Mouse (Mus musculus) cerebellum, adult 2 months (tissue): Measurements from ENCODE around the gene Crhr2. TPM values are rescaled to one million over a fixed set of nuclear protein-coding genes. Genes with fewer than 3 reads are reported as not detected.

Experiments used
- DNase-seq, 2 experiments: peaks; one replicate each; pipeline ENCODE4 v3.0.0; 2021
- H3K27ac ChIP-seq: fragments of 200-500 bp; 2 replicates; pipeline ENCODE4 v1.5.1; 2012; ENCODE audit warnings: low read length, control low read depth, inconsistent platforms; ENCODE audit not compliant: insufficient read depth
- H3K27me3 ChIP-seq: fragments of 200-500 bp; 2 replicates; pipeline ENCODE4 v1.6.1; 2012; ENCODE audit warnings: inconsistent platforms, mild to moderate bottlenecking, low read length, moderate library complexity; ENCODE audit not compliant: control insufficient read depth, insufficient read depth
- H3K4me1 ChIP-seq: fragments of 200-500 bp; 2 replicates; pipeline ENCODE4 v1.6.1; 2011; ENCODE audit warnings: low read length; ENCODE audit not compliant: control insufficient read depth, insufficient read depth
- H3K4me3 ChIP-seq: fragments of 200-500 bp; replicated peaks from 2 replicates; pipeline ENCODE3; 2011; ENCODE audit warnings: mild to moderate bottlenecking, low read depth, low read length, control low read depth; ENCODE audit not compliant: insufficient read depth
- CTCF ChIP-seq: fragments of 200-500 bp; IDR thresholded peaks from 2 replicates; pipeline ENCODE4 v1.5.1; 2011; ENCODE audit warnings: low read depth, mild to moderate bottlenecking, control low read depth, low read length, moderate library complexity, borderline replicate concordance; ENCODE audit not compliant: insufficient read depth
- POLR2A ChIP-seq: fragments of 200-500 bp; IDR thresholded peaks from 2 replicates; pipeline ENCODE4 v1.6.1; 2011; ENCODE audit warnings: low read length, control low read depth, borderline replicate concordance; ENCODE audit not compliant: insufficient read depth
- WGBS: fragments of 180-500 bp; shearing (Covaris S2); methylation state at CpG from one replicate; pipeline ENCODE4 v1.1.7; 2018; 5-methylcytosine and 5-hydroxymethylcytosine counted together
- polyA plus RNA-seq: library from polyadenylated mRNA; depleted of rRNA; stranded (reverse); fragments of >200 nt; gene quantifications from 2 replicates; pipeline ENCODE4 v1.2.3, GENCODE M21; 2012; rRNA removed

The Crhr2 gene
- polyA plus RNA-seq, 1 experiment: 1.8 TPM

DNA sequence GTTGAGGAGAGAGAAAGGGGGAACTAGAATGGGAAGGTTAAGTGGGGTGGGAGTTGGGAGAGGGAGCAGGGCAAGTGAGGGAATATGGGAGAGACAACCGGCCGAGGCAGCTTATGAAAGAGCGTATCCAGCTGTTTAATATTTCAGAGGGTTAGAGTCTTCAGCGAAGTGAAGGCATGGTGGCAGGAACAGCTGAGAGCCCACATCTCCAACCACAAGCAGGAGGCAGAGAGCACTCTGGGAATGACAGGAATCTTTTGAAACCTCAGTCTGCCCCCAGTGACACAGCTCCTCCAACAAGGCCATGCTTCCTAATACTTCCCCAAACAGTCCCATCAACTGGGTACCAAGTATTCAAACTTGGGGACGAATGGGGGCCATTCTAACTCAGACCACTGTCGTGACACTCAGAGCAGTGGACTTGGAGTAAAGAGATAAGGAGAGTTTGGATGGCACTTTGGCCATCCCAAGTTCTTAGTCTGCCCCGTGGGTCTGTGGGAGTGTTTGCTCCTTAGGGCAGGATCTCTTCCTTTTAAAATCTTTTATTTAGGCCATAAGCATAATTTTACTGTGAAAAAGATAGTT lies 72.5 kb downstream of the Crhr2 start:
- Histone ChIP-seq H3K4me1 (peaks cover 18% of the 10 kb centered on the region), H3K27ac (no peak overlapping the region), H3K4me3 (no peak overlapping the region), H3K27me3 (no peaks in the 10 kb centered on the region)
- no peak for DNase-seq
- whole genome bisulfite sequencing: 92% methylated on average over 7 of the region's 7 CpGs
- TF ChIP-seq CTCF (no peak), POLR2A (no peak)

DNA sequence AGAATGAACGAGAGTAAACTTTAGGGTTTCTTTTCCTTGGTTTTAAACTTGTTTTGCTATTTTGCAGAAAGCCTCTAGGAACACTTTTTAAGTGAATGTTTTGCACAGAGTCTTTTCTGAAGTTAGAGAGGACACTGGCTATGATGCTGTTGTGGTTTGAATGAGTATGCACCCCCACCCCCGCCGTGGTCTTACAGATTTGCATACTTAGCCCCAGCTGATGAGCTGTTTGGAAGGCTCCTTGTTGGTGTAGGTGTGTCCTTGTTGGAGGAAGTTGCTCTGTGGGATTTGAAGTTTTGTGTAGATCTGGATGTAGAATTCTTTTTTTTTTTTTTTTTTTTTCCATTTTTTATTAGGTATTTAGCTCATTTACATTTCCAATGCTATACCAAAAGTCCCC lies 75.4 kb downstream of the Crhr2 start:
- TF ChIP-seq POLR2A (no peak), CTCF (no peak)
- DNase-seq: no peak
- Histone ChIP-seq H3K27me3 (no peaks in the 10 kb centered on the region), H3K4me3 (no peak overlapping the region), H3K27ac (no peak overlapping the region), H3K4me1 (peaks cover 10% of the 10 kb centered on the region)
- 94% methylated on average over 3 of the region's 3 CpGs for WGBS

DNA sequence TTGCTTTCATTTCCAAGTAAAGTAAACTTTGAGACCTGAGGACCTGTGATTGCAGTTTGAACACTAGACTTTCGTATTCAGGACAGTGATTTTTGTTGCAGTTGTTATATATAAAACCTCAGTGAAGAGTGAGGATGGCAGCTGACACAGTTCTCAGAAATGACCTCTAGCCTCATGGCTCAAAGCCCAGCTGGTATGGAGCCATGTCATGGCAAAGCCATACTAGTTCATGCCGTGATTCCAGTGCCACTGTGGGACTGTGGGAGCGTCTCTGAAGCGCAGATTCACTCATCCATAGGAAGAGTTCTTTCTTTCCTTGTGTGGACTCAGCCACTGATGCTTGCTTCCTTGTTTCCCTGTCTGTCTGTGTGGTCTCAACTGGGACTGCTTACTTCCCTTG lies 78.3 kb downstream of the Crhr2 start:
- 63% methylated on average over 4 of the region's 4 CpGs for WGBS

DNA sequence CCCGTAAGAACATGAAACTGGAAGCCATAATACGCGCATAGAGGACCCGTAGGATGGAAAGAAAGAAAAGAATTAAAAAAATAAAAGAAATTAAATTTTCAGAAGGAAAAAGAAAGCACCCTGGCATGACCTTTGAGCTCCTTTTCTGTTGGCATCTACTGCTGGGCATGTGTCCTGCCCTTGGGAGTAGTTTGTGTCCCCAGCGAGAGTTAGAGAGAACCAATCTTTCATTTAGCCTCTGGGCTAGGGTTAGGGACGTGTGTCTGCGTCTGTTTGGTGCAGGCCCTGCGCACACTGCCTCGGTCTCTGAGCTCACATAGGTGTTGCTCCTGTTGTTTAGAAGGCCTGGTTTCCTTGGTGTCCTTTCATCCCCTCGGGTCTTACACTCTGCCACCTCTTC lies 83.6 kb downstream of the Crhr2 start:
- Histone ChIP-seq H3K4me1 (0 out of 2 replicates have a peak, but pooled peaks cover 4% of the 10 kb centered on the region), H3K27me3 (no peaks in the 10 kb centered on the region), H3K4me3 (no peak overlapping the region), H3K27ac (no peak overlapping the region)
- 90% methylated on average over 10 of the region's 10 CpGs for WGBS
- DNase-seq: no peak
- no peak for TF ChIP-seq POLR2A
- TF ChIP-seq CTCF: no peak

More for the DNA sequence above, 78.3 kb downstream of the Crhr2 start:
- Histone ChIP-seq H3K27me3 (no peaks in the 10 kb centered on the region), H3K4me1 (no peaks in the 10 kb centered on the region), H3K4me3 (no peak overlapping the region), H3K27ac (no peak overlapping the region)
- TF ChIP-seq POLR2A: no peak
- TF ChIP-seq CTCF: no peak
- no peak for DNase-seq

DNA sequence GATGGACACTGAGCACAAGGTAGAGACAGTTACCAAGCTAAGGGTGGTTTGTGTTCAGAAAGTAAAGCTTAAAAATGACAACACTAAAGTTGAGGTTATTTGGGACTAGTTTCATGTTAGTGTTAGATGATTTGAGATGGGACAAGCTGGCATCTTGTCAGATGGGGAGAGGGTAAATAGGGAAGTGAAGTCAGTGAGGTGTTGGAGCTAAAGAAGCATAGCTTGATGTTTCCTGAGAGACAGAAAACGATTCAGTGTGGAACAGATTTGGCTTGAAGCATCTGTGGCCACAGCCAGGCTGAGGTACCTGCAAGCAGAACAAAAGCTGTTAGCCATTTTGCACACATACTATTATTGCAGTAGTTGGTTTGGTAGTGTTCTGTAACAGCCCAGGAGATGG lies 87.5 kb downstream of the Crhr2 start:
- peaks cover 7% of the 10 kb centered on the region for H3K4me1 ChIP-seq
- WGBS: 15% methylated on average over 1 of the region's 1 CpGs

DNA sequence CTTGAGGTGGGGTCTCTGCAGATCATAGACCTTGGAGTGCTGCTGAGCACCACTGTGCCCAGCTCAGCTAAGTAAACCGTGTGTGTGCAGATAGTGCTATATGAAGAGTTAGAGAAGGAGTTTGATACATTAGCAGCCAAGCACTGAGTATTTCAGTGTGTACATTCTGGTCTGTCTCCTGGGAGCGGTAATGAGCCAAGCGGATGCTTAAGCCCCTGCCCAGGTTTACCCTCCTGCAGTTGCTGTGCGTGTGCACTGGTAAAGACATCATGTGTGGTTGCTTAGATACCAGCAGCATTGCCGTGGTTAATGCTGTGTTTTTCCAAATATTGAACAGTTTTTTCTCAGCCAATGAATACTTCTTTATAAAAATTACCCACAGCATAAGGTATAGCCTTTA lies 88.3 kb downstream of the Crhr2 start:
- 46% methylated on average over 5 of the region's 5 CpGs for WGBS
- H3K27ac ChIP-seq: no peak overlapping the region
- no peak for DNase-seq
- H3K4me1 ChIP-seq: peaks cover 7% of the 10 kb centered on the region
- H3K27me3 ChIP-seq: no peaks in the 10 kb centered on the region
- TF ChIP-seq POLR2A (no peak), CTCF (no peak)
- H3K4me3 ChIP-seq: no peak overlapping the region

More for the DNA sequence above, 87.5 kb downstream of the Crhr2 start:
- H3K27ac ChIP-seq: no peak overlapping the region
- H3K4me3 ChIP-seq: no peak overlapping the region
- H3K27me3 ChIP-seq: no peaks in the 10 kb centered on the region
- TF ChIP-seq CTCF (no peak), POLR2A (no peak)
- no peak for DNase-seq

DNA sequence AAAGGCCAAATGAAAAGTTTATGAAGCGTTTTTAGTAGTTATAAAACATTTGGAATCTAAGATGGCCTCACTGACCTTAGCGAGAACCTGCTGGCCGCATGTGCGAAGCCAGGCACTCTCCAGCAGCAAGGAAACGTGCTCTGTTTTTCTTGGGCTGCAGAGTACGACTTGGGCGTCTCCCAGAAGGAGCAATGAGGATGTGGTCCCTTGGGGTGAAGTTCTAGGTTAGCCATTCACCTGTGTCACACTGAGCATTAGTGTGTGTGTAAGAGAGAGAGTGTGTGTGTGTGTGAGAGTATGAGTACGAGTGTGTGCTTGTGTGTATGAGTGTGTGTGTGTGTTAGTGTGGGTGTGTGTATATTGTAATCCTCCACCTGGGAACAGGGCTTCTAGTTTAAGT lies 89.6 kb downstream of the Crhr2 start:
- Histone ChIP-seq H3K4me1 (peaks cover 7% of the 10 kb centered on the region), H3K4me3 (no peak overlapping the region), H3K27ac (no peak overlapping the region), H3K27me3 (no peaks in the 10 kb centered on the region)
- 69% methylated on average over 8 of the region's 8 CpGs for WGBS
- TF ChIP-seq POLR2A (no peak), CTCF (no peak)
- no peak for DNase-seq

Other genes starting within 250 kb of the Crhr2 start
- gene Nod1, start 160.4 kb downstream of the Crhr2 start, polyA plus RNA-seq: 6.6 and 8.0 TPM in 2 replicates
- 17.2 and 21.0 TPM in 2 replicates for gene Ggct, start 140.1 kb downstream of the Crhr2 start, polyA plus RNA-seq
- 121 and 127 TPM in 2 replicates for gene Gars, start 95.0 kb downstream of the Crhr2 start, polyA plus RNA-seq
- gene Inmt, start 42.0 kb upstream of the Crhr2 start, polyA plus RNA-seq: 1.5 and 2.3 TPM in 2 replicates
- 4.9 and 6.9 TPM in 2 replicates for gene Mindy4, start 70.4 kb upstream of the Crhr2 start, polyA plus RNA-seq
- gene Aqp1, start 203.4 kb upstream of the Crhr2 start, polyA plus RNA-seq: 2.0 and 4.4 TPM in 2 replicates
- gene Ghrhr, start 243.3 kb upstream of the Crhr2 start, polyA plus RNA-seq: not detected in 2 replicates